Mouse (Mus musculus) forebrain, embryonic 12.5 days (tissue): Measurements from ENCODE around the gene Prep. TPM values are rescaled to one million over a fixed set of nuclear protein-coding genes. Genes with fewer than 3 reads are reported as not detected.
"Not testable (repeated sequence)": the region's sequence is repeated elsewhere in the genome, so short reads cannot be mapped to it uniquely, and the experiment has no call there.

ENCODE experiments used
- ATAC-seq: fragments of 200-750 bp; cut with Nextera tagmentation; 2 replicates; pipeline ENCODE4 v1.8.0; 2017; ENCODE audit warnings: moderate TSS enrichment; ENCODE audit not compliant: low FRiP score
- H3K27ac ChIP-seq: fragments of 300-500 bp; sonication (generic); 2 replicates; pipeline ENCODE4 v1.5.1; 2016; ENCODE audit warnings: mild to moderate bottlenecking
- H3K27me3 ChIP-seq: fragments of 300-500 bp; sonication (generic); 2 replicates; pipeline ENCODE4 v1.6.1; 2016; ENCODE audit warnings: mild to moderate bottlenecking
- H3K36me3 ChIP-seq: fragments of 300-500 bp; sonication (generic); replicated peaks from 2 replicates; pipeline ENCODE4 v1.6.1; 2016; ENCODE audit warnings: mild to moderate bottlenecking
- H3K4me1 ChIP-seq: fragments of 300-500 bp; sonication (generic); 2 replicates; pipeline ENCODE4 v1.6.1; 2016
- H3K4me2 ChIP-seq: fragments of 300-500 bp; sonication (generic); 2 replicates; pipeline ENCODE4 v1.6.1; 2016; ENCODE audit warnings: mild to moderate bottlenecking, moderate library complexity
- H3K4me3 ChIP-seq: fragments of 300-500 bp; sonication (generic); replicated peaks from 2 replicates; pipeline ENCODE4 v1.5.1; 2016; ENCODE audit warnings: mild to moderate bottlenecking
- H3K9ac ChIP-seq: fragments of 300-500 bp; sonication (generic); 2 replicates; pipeline ENCODE4 v1.6.1; 2016; ENCODE audit warnings: mild to moderate bottlenecking
- H3K9me3 ChIP-seq: fragments of 300-500 bp; sonication (generic); 2 replicates; pipeline ENCODE4 v1.6.1; 2016
- WGBS: fragments of 180-500 bp; shearing (Covaris S2); methylation state at CpG from one replicate; pipeline ENCODE4 v1.1.7; 2016; 5-methylcytosine and 5-hydroxymethylcytosine counted together
- polyA plus RNA-seq: library from polyadenylated mRNA; unstranded; fragments of >200 nt; fragmentation: Nextera tagmentation; extraction: Ambion mirVana; gene quantifications from 2 replicates; pipeline ENCODE4 v1.2.1, GENCODE M21; 2016

Gene Prep
- polyA plus RNA-seq, 1 experiment from 2014 or later: 23.7 TPM

GRCm38 (mm10) chr10:45165851-45166250 is 98.8 kb downstream of the Prep start:
- Histone ChIP-seq H3K4me1 (no peaks in the 10 kb centered on the region), H3K36me3 (no peaks in the 10 kb centered on the region), H3K9ac (no peak overlapping the region), H3K27ac (no peak overlapping the region), H3K27me3 (no peaks in the 10 kb centered on the region), H3K4me3 (no peak overlapping the region), H3K9me3 (no peaks in the 10 kb centered on the region), H3K4me2 (no peak overlapping the region)
- WGBS: 92% methylated on average over 8 of the region's 8 CpGs
- no peak for ATAC-seq

- Histone ChIP-seq H3K4me1 (no peaks in the 10 kb centered on the region), H3K9ac (no peak overlapping the region), H3K27ac (no peak overlapping the region), H3K9me3 (no peaks in the 10 kb centered on the region), H3K36me3 (no peaks in the 10 kb centered on the region), H3K4me3 (no peak overlapping the region), H3K4me2 (no peak overlapping the region), H3K27me3 (no peaks in the 10 kb centered on the region)
- no peak for ATAC-seq
- 87% methylated on average over 8 of the region's 8 CpGs for WGBS
Measured at GRCm38 (mm10) chr10:45173927-45174326, 106.9 kb downstream of the Prep start.

GRCm38 (mm10) chr10:45174345-45174744 is 107.3 kb downstream of the Prep start:
- Histone ChIP-seq H3K9ac (no peak overlapping the region), H3K27ac (no peak overlapping the region), H3K4me1 (no peaks in the 10 kb centered on the region), H3K27me3 (no peaks in the 10 kb centered on the region), H3K36me3 (no peaks in the 10 kb centered on the region), H3K4me2 (no peak overlapping the region), H3K9me3 (no peaks in the 10 kb centered on the region), H3K4me3 (no peak overlapping the region)
- WGBS: 95% methylated on average over 3 of the region's 3 CpGs
- no peak for ATAC-seq

DNA sequence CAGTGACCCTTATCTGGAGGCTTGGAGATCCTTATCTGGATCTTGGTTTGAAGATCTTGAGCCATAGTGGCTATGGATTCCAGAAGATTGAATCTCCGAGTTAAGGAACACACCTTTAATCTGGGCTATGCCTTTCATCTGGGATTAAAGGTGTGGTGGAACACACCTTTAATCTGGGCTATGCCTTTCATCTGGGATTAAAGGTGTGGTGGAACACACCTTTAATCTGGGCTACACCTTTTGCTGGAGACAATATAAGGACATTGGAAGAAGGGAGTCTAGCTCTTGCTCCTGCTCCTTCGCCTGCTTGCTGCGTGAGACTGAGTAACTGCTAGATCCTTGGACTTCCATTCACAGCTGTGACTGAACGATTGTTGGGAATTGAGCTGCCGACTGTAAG is 110.8 kb downstream of the Prep start, which contains the start of gene Popdc3:
TSS of gene Popdc3 (plus strand) at position 301 of the 400 bp plus-strand sequence.
- not testable (repeated sequence) for H3K9ac ChIP-seq
- 100% methylated on average over 1 of the region's 5 CpGs for WGBS

GRCm38 (mm10) chr10:45180677-45181326 is 113.8 kb downstream of the Prep start:
- no peak for ATAC-seq
- Histone ChIP-seq H3K4me1 (no peaks in the 10 kb centered on the region), H3K27me3 (no peaks in the 10 kb centered on the region), H3K27ac (no peak overlapping the region), H3K9me3 (no peaks in the 10 kb centered on the region), H3K36me3 (no peaks in the 10 kb centered on the region), H3K4me2 (no peak overlapping the region), H3K9ac (no peak overlapping the region), H3K4me3 (no peak overlapping the region)
- WGBS: 95% methylated on average over 4 of the region's 4 CpGs

More for the DNA sequence above, 110.8 kb downstream of the Prep start, which contains the start of gene Popdc3:
- not testable (repeated sequence) for H3K4me2 ChIP-seq, H3K4me1 ChIP-seq, H3K27me3 ChIP-seq, H3K9me3 ChIP-seq, ATAC-seq, H3K27ac ChIP-seq, H3K4me3 ChIP-seq, H3K36me3 ChIP-seq

- Histone ChIP-seq H3K9me3 (no peaks in the 10 kb centered on the region), H3K36me3 (no peaks in the 10 kb centered on the region), H3K4me2 (no peak overlapping the region), H3K27ac (no peak overlapping the region), H3K27me3 (no peaks in the 10 kb centered on the region), H3K9ac (no peak overlapping the region), H3K4me1 (no peaks in the 10 kb centered on the region), H3K4me3 (no peak overlapping the region)
- WGBS: 93% methylated on average over 3 of the region's 3 CpGs
- ATAC-seq: no peak
Measured at GRCm38 (mm10) chr10:45181344-45181743, 114.3 kb downstream of the Prep start.

- Histone ChIP-seq H3K4me2 (no peak overlapping the region), H3K9ac (no peak overlapping the region), H3K27me3 (no peaks in the 10 kb centered on the region), H3K4me3 (no peak overlapping the region), H3K9me3 (no peaks in the 10 kb centered on the region), H3K36me3 (no peaks in the 10 kb centered on the region), H3K4me1 (no peaks in the 10 kb centered on the region), H3K27ac (no peak overlapping the region)
- no peak for ATAC-seq
- 91% methylated on average over 2 of the region's 2 CpGs for WGBS
Measured at GRCm38 (mm10) chr10:45185457-45185856, 118.5 kb downstream of the Prep start.

- no peak overlapping the region for H3K27ac ChIP-seq
- ATAC-seq: peak; percentile 75; the same call in 1 of the 2 replicates
Measured at GRCm38 (mm10) chr10:45193330-45194310, 126.6 kb downstream of the Prep start.

DNA sequence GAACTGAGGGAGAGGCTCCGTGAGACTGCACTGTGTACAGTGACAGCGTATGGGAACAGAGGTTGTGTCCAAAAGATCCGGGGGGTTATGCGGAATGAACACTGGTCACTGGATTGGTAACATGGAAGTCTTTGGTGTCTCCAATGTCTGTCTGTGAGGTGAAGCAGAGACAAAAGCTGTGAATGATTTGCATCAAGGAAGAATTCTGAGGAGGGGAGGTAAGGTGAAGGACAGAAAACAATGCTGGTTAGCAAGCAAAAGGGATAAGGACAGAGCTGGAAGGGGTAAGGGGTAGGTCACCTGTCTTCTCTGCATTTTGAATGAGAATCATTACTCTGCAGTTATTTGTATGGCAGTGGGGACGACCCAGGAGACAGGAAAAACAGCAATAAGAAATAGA is 127.5 kb downstream of the Prep start:
- H3K27me3 ChIP-seq: no peaks in the 10 kb centered on the region
- no peak for ATAC-seq
- H3K4me3 ChIP-seq: no peak overlapping the region
- H3K4me2 ChIP-seq: no peak overlapping the region
- peaks cover 4% of the 10 kb centered on the region; the same call in 1 of the 2 replicates for H3K4me1 ChIP-seq
- H3K9ac ChIP-seq: no peak overlapping the region
- 78% methylated on average over 5 of the region's 5 CpGs for WGBS
- no peaks in the 10 kb centered on the region for H3K9me3 ChIP-seq
- no peak overlapping the region for H3K27ac ChIP-seq
- H3K36me3 ChIP-seq: no peaks in the 10 kb centered on the region

More at GRCm38 (mm10) chr10:45193330-45194310, 126.6 kb downstream of the Prep start:
- Histone ChIP-seq H3K36me3 (no peaks in the 10 kb centered on the region), H3K4me1 (peaks cover 4% of the 10 kb centered on the region; the same call in 1 of the 2 replicates), H3K4me3 (no peak overlapping the region), H3K4me2 (no peak overlapping the region), H3K27me3 (no peaks in the 10 kb centered on the region), H3K9me3 (no peaks in the 10 kb centered on the region), H3K9ac (no peak overlapping the region)
- 70% methylated on average over 14 of the region's 14 CpGs for WGBS

DNA sequence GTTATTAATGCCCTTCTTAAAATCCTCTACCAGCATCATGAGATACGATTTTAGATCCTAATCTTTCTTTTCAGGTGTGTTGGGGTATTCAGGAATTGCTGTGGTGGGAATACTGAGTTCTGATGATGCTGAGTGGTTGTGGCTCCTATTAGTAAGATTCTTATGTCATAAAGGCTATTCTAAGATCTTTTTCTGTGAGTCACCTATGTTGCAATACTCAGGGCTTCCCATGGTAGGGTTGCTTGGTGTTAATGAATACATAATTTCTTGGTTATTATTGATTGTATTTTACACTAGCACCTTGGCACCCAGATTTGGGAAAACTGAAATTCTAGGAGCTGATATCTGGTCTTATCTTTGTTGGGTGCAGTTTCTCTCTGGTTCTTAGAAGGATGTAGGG is 137.6 kb downstream of the Prep start:
- Histone ChIP-seq H3K27ac (no peak overlapping the region), H3K9me3 (no peaks in the 10 kb centered on the region), H3K4me3 (no peak overlapping the region), H3K4me2 (no peak overlapping the region), H3K9ac (no peak overlapping the region), H3K36me3 (no peaks in the 10 kb centered on the region), H3K27me3 (no peaks in the 10 kb centered on the region), H3K4me1 (no peaks in the 10 kb centered on the region)
- WGBS: 64% methylated on average over 1 of the region's 1 CpGs
- no peak for ATAC-seq

DNA sequence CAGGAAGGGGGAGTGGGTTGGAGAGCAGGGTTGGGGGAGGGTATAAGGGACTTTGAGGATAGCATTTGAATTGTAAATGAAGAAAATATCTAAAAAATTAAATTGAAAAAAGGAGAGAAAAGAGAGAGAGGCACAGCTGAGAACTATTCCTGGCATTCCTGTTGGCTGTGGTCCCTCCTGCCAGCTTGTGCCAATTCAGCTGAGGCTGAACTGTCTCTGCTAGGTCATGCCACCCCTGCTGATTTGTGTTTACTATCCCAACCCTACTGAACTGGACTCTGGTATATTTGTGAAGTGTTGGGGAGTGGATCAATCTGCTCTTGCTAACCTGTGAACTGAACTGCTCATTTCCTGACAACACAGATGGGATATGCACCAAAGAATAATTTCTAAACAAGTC is 143.2 kb downstream of the Prep start:
- Histone ChIP-seq H3K9ac (no peak overlapping the region), H3K27me3 (no peaks in the 10 kb centered on the region), H3K27ac (no peak overlapping the region), H3K9me3 (no peaks in the 10 kb centered on the region), H3K4me1 (no peaks in the 10 kb centered on the region), H3K4me3 (no peak overlapping the region), H3K36me3 (no peaks in the 10 kb centered on the region), H3K4me2 (no peak overlapping the region)
- no peak for ATAC-seq

DNA sequence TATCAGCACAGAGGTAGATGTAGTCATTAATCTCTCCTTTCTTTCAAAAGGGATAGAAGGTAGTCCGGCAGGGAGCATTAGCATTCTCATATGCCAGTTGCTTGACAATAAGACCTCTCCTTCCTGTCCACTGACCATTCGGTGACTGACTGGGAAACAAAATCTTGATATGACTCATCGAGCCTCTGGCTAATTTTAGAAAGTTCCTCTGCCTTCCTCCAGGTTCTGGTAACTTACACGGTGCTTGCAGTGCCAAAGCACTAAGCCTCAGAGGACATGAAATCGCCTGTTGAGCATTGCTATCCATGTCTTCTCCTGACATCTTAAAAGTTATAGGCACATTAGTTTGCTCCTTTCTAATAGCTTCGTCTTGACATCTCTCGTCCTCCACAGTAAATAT is 149.7 kb downstream of the Prep start:
- Histone ChIP-seq H3K4me1 (no peaks in the 10 kb centered on the region), H3K36me3 (no peaks in the 10 kb centered on the region), H3K9ac (no peak overlapping the region), H3K27me3 (no peaks in the 10 kb centered on the region), H3K4me2 (no peak overlapping the region), H3K4me3 (no peak overlapping the region), H3K9me3 (no peaks in the 10 kb centered on the region), H3K27ac (no peak overlapping the region)
- ATAC-seq: no peak
- WGBS: 88% methylated on average over 7 of the region's 7 CpGs
